Mouse (Mus musculus) kidney, adult 2 months (tissue): ENCODE results near the gene Dlg5. TPM values are rescaled to one million over a fixed set of nuclear protein-coding genes. Genes with fewer than 3 reads are reported as not detected.

Experiments
- DNase-seq: peaks from one replicate; pipeline ENCODE4 v3.0.0; 2021
- H3K27ac ChIP-seq: fragments of 200-500 bp; 2 replicates; pipeline ENCODE4 v1.5.1; 2012; ENCODE audit warnings: low read depth, low read length, control low read depth, inconsistent platforms; ENCODE audit not compliant: insufficient read depth
- H3K27me3 ChIP-seq: fragments of 200-500 bp; replicated peaks from 2 replicates; pipeline ENCODE4 v1.6.1; 2012; ENCODE audit warnings: mild to moderate bottlenecking, moderate library complexity, low read length, inconsistent platforms; ENCODE audit not compliant: control insufficient read depth, insufficient read depth
- H3K36me3 ChIP-seq: fragments of 200-500 bp; 2 replicates; pipeline ENCODE4 v1.6.1; 2012; ENCODE audit warnings: mild to moderate bottlenecking, moderate library complexity, low read length, inconsistent platforms; ENCODE audit not compliant: control insufficient read depth, insufficient read depth
- H3K4me1 ChIP-seq: fragments of 200-500 bp; 2 replicates; pipeline ENCODE4 v1.6.1; 2011; ENCODE audit warnings: low read length; ENCODE audit not compliant: control insufficient read depth, insufficient read depth
- H3K4me3 ChIP-seq: fragments of 200-500 bp; 2 replicates; pipeline ENCODE4 v1.5.1; 2011; ENCODE audit warnings: mild to moderate bottlenecking, low read depth, low read length, control low read depth; ENCODE audit not compliant: insufficient read depth
- CTCF ChIP-seq: fragments of 200-500 bp; conservative IDR thresholded peaks from 2 replicates; pipeline ENCODE4 v1.5.1; 2011; ENCODE audit warnings: low read depth, mild to moderate bottlenecking, control low read depth, low read length, moderate library complexity, mixed read lengths; ENCODE audit not compliant: insufficient read depth, insufficient read length
- POLR2A ChIP-seq: fragments of 200-500 bp; IDR thresholded peaks from one replicate; pipeline ENCODE4 v1.6.1; 2011; ENCODE audit warnings: low read depth, low read length, control low read depth
- WGBS: fragments of 180-500 bp; shearing (Covaris S2); methylation state at CpG from one replicate; pipeline ENCODE4 v1.1.7; 2018; 5-methylcytosine and 5-hydroxymethylcytosine counted together
- polyA plus RNA-seq: library from polyadenylated mRNA; depleted of rRNA; stranded (reverse); fragments of >200 nt; gene quantifications from 2 replicates; pipeline ENCODE4 v1.2.3, GENCODE M21; 2012

Gene Dlg5
- polyA plus RNA-seq, 1 experiment = 31.0 TPM

DNA sequence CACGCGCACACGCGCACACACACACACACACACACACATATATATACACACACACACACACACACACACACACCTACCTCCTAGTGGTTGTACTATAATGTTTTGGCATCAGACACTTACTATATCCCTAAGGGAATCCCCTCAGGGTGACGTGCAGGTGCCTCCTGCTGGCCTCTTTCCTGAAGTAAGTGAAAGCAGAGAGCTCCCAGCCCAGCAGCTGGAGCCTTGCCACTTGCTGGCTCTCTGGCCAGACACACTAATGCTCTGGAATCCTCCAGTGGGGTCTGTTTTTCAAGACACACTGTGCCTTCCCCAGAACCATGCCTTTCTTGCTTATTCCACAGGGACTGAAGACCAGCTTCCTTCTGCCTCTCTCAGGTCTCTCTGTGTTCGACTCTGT, 48.8 kb downstream of the Dlg5 start:
- TF ChIP-seq POLR2A = no peak
- no peak for TF ChIP-seq CTCF
- 68% methylated on average over 6 of the region's 6 CpGs for WGBS
- Histone ChIP-seq H3K4me3 (no peak overlapping the region), H3K27me3 (no peaks in the 10 kb centered on the region), H3K4me1 (peaks cover 18% of the 10 kb centered on the region), H3K36me3 (no peaks in the 10 kb centered on the region), H3K27ac (no peak overlapping the region)
- DNase-seq = peak; percentile 41

DNA sequence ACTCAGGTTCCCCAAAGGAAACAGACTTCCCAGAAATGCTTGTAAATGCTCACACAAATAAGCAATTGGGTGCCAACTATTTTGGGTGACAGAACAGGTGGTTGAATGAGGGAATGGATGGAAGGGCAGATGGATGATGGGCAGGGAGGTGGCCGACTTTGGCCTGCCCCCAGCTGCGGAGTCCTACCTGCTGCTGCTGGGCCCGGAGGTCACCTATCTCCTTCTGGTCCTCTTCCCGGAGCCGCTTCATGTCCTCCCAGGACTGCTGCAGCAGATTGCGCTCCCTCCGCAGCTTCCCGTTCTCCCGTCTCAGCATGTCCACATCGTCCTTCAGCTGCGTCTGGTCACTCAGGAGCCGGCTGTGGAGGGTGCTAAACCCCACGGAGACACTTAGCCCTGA, 55.6 kb downstream of the Dlg5 start:
- Histone ChIP-seq H3K36me3 (no peaks in the 10 kb centered on the region), H3K27ac (no peak overlapping the region), H3K4me3 (no peak overlapping the region), H3K4me1 (no peaks in the 10 kb centered on the region; the same call in 1 of the 2 replicates), H3K27me3 (no peaks in the 10 kb centered on the region)
- no peak for DNase-seq
- WGBS = 93% methylated on average over 13 of the region's 13 CpGs
- no peak for TF ChIP-seq CTCF
- no peak for TF ChIP-seq POLR2A

DNA sequence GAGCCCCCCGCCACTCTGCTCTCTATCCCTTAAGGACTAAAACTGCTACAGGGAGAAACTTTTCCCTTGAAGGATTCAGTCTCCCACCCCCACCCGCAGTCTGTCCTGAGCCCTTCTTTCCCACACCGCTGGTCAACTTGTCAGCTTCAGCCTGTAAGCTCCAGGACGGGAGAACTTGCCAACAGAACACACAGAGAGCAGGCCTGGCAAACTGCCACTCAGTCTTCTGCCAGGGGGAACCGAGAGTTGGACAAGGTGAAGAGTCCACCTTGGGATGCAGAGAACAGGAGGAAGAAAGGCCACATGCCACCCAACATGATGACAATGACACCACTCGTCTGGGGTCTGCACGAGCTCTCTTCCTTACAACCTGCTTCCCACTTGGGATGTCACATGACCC, 56.1 kb downstream of the Dlg5 start:
- no peaks in the 10 kb centered on the region; the same call in 1 of the 2 replicates for H3K4me1 ChIP-seq
- DNase-seq = peak; percentile 76
- H3K4me3 ChIP-seq = no peak overlapping the region
- WGBS = 46% methylated on average over 7 of the region's 7 CpGs
- no peak overlapping the region for H3K27ac ChIP-seq
- no peaks in the 10 kb centered on the region for H3K27me3 ChIP-seq
- H3K36me3 ChIP-seq = no peaks in the 10 kb centered on the region
- TF ChIP-seq POLR2A = no peak
- no peak for TF ChIP-seq CTCF

- no peak overlapping the region for H3K4me3 ChIP-seq
- H3K27ac ChIP-seq = no peak overlapping the region
- no peak for DNase-seq
- no peaks in the 10 kb centered on the region for H3K27me3 ChIP-seq
- 75% methylated on average over 4 of the region's 4 CpGs for WGBS
- H3K4me1 ChIP-seq = no peaks in the 10 kb centered on the region; the same call in 1 of the 2 replicates
- no peaks in the 10 kb centered on the region for H3K36me3 ChIP-seq
- no peak for TF ChIP-seq CTCF
- TF ChIP-seq POLR2A = no peak
Observed at GRCm38 (mm10) chr14:24185514-24185913, 60.2 kb downstream of the Dlg5 start.

- TF ChIP-seq POLR2A (no peak), CTCF (no peak)
- WGBS = 74% methylated on average over 3 of the region's 3 CpGs
Observed at GRCm38 (mm10) chr14:24182955-24183354, 62.8 kb downstream of the Dlg5 start.

DNA sequence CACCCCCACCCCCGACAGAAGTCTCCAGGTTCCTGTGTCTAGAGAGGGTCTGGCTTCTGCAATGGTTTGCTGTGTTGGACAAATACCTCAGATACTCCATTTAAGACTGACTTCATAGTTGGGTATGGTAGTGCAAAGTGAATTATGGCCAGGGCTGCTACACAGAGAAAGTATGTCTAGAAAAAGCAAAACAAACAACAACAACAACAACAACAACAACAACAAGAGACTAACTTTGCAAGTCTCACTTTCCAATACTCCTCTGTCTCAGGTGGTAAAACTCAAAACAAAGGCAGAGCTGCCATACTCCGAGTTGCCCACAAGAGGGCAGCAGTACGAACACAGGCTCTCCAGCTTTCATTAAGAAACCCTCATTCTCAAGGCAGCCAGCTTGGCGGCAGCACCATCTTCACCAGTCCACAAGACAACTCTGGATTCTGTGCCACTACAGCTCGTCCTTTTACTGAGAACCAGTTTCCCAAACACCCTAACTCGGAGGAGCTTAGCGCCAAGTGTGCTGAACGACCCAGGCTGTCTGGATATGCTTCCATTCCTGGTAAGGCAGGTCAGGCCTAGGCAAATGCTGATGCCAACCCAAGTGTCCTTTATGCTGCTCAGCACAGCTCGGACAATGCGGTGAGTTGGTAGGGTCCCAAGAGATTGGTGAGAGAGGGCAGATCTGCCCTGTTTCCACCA, 63.8 kb downstream of the Dlg5 start:
- Histone ChIP-seq H3K4me1 (peaks cover 3% of the 10 kb centered on the region; the same call in 1 of the 2 replicates), H3K27me3 (no peaks in the 10 kb centered on the region), H3K27ac (no peak overlapping the region), H3K4me3 (no peak overlapping the region), H3K36me3 (no peaks in the 10 kb centered on the region)
- peak; percentile 81 for DNase-seq
- TF ChIP-seq CTCF (peak; percentile 92), POLR2A (no peak)
- WGBS = 32% methylated on average over 10 of the region's 10 CpGs

More at GRCm38 (mm10) chr14:24182955-24183354, 62.8 kb downstream of the Dlg5 start:
- Histone ChIP-seq H3K36me3 (no peaks in the 10 kb centered on the region), H3K4me3 (no peak overlapping the region), H3K27me3 (no peaks in the 10 kb centered on the region), H3K4me1 (no peaks in the 10 kb centered on the region), H3K27ac (no peak overlapping the region)
- no peak for DNase-seq

GRCm38 (mm10) chr14:24179466-24179991, 66.2 kb downstream of the Dlg5 start:
- H3K27ac ChIP-seq = no peak overlapping the region
- H3K27me3 ChIP-seq = no peaks in the 10 kb centered on the region
- DNase-seq = peak; percentile 34
- TF ChIP-seq POLR2A = no peak
- no peak for TF ChIP-seq CTCF
- H3K4me1 ChIP-seq = peaks cover 3% of the 10 kb centered on the region; the same call in 1 of the 2 replicates
- H3K4me3 ChIP-seq = no peak overlapping the region
- H3K36me3 ChIP-seq = no peaks in the 10 kb centered on the region
- WGBS = 64% methylated on average over 6 of the region's 6 CpGs
